Mouse (Mus musculus) testis, adult 2 months (tissue): ENCODE data around the gene Eif2ak3.
A peak's percentile ranks its signal among the peaks of the same experiment; 100 is the strongest.

Source experiments
- CTCF ChIP-seq: fragments of 200-500 bp; IDR thresholded peaks from 2 replicates; pipeline ENCODE4 v1.5.1; 2012; ENCODE audit warnings: low read depth, mild to moderate bottlenecking, inconsistent platforms, low read length, moderate library complexity; ENCODE audit not compliant: control insufficient read depth, insufficient read depth, insufficient replicate concordance
- POLR2A ChIP-seq: fragments of 200-500 bp; IDR thresholded peaks from 2 replicates; pipeline ENCODE4 v1.6.1; 2012; ENCODE audit warnings: low read depth, mild to moderate bottlenecking, inconsistent platforms, low read length, moderate library complexity; ENCODE audit not compliant: control insufficient read depth

- peak; percentile 54; the same call in 1 of the 2 replicates for TF ChIP-seq CTCF
- TF ChIP-seq POLR2A: no peak
Measured at GRCm38 (mm10) chr6:70874035-70874775, 29.9 kb downstream of the Eif2ak3 start.
